Mouse (Mus musculus) embryo, embryonic 10.5 days (tissue): Measurements from ENCODE around the gene Itga1.

Experiments
- DNase-seq: peaks from one replicate; pipeline ENCODE4 v3.0.0-alpha.2; 2015; ENCODE audit warnings: low spot score

Gene Itga1

DNA sequence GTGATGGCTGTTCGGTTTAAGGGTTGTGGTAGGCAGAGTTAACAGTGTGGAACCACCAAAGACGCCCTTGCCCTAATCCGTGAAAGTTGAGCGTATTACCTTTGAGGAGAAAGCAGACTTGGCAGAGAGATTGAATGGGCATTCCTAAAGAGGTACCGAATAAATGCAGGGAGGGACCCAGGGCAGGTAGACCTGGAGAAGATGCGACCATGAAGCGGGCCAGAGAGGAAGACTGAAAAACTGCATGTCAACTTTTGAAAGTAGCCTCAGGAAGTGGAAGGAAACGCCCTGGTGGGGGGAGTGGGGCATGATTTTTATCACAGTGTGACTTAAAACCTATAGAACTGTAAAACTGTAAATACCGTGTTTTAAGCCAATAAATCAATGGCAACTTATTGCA is 2.4 kb downstream of the Itga1 start:
- no peak for DNase-seq

DNA sequence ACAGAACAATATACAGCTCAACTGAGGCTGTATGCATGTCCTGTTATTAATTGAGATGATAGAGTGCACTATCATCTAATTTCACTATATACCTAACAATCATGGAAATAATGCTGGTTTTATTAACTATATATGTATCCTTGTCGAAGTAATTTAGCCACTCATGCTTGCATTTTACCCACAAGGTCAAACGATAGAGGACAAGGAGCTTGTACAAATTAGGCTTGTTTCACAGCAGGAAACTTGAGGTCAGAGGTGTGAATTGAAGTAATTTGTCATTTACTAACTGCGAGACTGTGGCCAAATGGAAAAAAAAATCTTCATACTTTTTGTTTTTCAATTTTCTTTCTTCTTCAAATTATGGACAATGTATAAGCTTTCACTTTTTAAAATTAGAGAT is 3.5 kb downstream of the Itga1 start:
- DNase-seq, result no peak

DNA sequence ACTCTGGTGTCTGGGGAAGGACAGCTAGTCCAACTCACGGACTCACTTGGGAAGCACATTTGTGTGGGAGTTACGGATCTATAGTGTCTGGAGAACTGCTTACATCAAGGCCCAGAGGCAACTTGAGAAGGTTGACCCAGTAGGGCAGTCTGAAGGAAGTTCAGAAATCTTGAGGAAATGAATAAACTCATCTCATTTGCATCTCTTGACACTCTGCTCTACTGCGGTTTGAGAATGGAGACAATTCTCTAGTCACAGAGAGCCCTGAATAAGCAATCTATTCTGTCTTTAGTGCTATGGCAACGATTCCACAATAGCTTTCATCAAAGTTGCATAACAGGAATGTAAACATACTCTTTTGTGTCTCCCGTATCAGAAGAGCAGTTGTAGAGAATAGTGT is 4.8 kb downstream of the Itga1 start:
- no peak for DNase-seq

- DNase-seq, result no peak
These were observed 5.5 kb downstream of the Itga1 start for GRCm38 (mm10) chr13:115096216-115096615.

GRCm38 (mm10) chr13:115095392-115095791 is 6.4 kb downstream of the Itga1 start:
- DNase-seq, result no peak

DNA sequence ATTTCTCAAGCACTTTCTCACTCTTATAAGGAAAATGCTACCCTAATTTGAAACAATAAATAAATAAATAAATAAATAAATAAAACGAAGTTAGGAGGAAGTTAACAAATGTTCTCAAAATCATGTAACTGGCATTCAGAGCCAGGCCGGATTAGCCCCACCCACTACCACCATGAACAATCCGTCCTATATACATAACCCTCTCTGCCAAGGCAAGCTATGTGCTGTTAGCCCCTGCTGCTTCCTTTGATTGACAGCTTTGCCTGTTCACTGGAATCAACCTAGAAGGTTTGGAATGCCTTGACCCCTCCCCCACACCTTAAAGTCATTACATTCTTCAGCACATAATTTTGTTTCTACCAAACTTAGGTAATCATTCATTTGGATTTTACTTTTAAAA is 10.3 kb downstream of the Itga1 start:
- peak; percentile 24 for DNase-seq

DNA sequence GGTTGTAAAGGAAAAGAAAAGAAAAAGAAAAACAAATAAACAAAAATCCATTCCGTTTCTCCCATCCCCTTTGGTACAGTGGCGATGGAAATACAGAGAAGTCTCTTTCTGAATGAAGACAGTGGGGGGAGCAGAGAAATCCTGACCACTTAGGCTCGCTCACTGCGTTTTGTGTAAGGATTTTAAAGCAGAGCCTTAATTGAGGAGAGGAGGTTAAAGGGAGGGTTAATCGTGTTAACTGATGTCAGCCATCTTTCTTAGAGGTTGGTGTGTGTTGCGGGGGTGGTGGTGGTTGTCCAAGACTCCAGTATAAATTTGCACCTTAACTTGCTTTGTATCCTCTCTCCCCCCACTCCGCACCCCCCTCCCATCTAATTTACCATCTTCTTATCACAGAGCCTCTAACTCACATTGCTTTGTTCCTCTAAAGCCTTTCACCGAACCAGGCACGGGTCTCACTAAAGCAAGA is 10.8 kb downstream of the Itga1 start:
- DNase-seq, result peak; percentile 39

DNA sequence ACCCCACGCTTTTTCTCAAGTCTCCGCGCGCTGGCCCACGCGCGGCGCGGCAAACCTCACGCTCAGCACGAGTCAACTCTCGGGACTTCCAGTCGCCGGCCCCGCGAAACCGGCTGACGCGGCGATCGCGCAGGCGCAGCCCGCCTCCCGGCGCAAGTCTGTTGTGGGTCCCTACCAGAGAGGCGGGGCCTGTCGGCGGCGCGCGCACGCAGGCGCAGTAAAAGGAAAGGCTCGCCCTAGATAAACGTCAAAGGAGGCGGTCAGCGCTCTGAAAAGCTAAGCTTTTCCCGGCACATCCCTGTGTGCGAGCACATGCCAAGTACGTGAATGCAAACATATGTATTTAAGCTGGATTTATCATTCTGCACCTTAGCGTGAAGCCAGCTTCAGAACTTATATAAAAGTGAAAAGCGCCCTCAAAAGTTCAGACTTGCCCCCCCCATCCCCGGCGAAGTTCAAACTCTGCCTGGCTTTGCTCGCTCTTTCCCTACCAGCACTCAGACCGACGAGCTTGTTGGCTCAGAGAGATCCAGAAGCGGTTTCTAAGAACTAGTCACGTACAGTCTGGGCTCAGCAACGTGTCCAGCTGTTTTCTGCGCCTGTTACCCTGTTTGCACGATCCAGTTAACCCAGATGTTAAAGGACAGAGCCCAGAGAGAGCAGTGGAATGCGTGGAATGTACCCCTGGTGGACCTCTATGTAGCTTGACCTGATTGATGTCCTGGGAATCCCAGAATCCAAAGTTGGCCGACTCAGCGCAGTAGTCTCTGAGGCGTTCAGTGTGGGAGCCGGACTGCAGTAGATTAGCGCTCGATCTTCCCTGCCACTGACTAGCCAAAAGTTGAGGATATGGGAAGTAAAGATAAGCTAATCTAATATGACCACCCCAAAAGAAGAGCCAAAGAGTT is 11.4 kb downstream of the Itga1 start, which contains the start of gene Pelo:
Gene Pelo, minus strand, starts transcription at position 118 of the 908 bp plus-strand sequence.
- peak; percentile 92 for DNase-seq

GRCm38 (mm10) chr13:115089395-115090025 is 12.3 kb downstream of the Itga1 start:
- DNase-seq, result peak; percentile 23

DNA sequence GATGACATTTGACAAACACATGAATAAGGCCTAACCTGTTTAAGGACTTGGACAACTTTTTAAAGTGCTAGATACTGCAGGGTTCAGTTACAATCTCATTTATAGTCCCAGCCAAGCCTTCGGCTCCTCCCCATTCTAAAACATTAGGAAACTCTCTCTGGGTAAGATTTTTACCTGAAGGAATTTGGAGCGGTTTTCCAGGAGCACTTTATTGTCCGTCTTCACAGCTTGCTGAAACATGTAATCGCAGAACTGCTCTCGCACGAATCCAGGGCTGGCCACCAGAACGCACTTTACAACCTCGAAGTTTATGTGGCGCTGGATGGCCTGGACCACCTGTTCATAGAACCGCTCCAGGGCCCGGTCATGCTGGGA is 12.8 kb downstream of the Itga1 start:
- no peak for DNase-seq

DNA sequence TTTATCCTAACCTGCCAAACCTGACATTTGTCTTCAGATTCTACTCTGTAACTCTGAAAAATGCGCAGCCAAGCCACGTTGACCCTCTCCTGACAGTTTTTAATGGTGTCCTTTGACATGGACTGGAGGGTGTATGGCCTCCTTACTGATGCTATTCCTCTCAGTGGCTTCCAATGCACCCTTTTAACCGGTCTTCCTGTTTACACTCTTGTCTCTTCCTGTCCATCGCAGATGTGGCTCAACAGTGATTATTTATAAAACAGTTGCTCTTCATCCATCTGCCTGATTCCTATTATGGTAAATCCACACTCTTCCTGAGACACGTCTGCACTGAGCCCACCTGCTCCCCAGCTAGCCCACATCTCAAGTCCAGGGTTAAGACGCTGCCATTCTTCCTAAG is 15.8 kb downstream of the Itga1 start:
- DNase-seq, result no peak

DNA sequence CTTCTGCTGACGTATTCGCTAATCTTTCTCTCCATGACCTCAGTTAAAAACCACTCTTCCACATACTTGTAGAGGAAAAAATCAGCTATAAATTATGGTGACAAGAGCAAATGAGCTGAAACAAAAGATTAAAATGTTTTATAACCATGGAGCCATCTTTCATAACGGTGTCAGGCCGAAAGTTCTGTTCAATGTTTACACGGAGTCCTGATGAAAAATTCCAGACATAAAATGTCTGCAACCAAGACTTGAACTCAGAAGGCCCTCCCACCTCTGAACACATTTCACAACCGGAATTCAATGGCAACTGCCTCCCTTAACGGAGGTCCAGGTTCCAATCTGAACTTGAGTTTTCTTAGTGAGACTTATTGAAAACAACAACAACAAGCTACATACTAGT is 19.4 kb downstream of the Itga1 start:
- no peak for DNase-seq

DNA sequence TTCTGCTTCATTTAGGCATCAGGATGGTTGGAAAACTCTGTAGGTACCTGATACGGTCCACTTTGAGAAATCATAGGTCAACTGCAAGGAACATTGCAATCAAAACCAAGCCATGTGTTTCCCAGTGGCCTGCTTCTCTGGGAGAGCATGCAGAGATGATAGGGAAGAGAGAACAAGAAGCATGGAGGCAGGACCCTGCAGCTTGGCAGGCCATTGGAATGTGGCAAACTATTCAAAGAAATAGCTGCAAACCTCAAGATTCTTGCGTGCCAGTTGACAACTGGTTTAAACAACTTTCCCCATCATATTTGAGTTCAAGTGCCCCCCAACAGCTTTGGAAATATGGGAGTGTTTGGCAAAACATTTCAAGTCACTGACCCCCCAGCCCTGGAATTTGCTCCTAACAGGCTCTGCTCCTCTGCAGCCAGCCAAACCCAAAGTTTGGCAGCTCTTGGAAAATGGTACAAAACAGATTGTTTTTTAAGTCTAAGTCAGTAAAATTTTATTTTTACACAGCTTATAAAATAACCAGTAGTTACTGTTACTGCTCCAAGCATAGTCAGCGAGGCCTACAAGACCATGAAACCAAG is 21.7 kb downstream of the Itga1 start:
- no peak for DNase-seq

DNA sequence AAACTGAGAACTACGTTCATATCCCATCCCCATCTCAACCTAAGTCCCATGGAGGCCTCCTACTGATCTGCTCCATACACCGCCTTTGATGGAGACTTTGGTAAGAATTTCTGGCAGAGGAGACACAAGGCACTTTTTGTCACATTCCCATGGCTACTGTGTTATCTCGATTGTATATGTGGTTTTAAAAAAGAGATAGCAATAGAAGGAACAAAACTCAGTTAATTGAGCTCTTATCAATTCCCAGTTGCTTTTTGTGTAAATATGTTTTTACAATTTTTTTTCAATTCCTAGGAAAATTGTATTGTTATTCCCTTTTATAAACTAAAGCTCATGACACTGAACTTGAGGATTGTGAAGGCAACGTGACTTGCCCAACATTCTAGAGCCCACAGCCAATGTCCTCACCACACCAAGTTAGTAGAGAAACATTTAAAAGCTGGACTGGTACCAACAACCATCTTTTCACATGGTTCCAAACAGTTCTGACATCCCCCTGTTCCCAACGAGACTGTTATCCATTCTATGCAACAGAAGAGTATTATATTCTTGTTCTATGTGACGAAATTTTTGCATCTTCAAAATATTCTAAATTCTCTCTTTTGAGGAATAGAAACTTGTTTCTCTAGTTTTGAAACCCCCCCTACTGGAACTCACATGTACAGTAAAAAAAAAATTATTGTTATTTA is 22.6 kb downstream of the Itga1 start:
- DNase-seq, result no peak

GRCm38 (mm10) chr13:115077346-115078134 is 24.2 kb downstream of the Itga1 start:
- no peak for DNase-seq

DNA sequence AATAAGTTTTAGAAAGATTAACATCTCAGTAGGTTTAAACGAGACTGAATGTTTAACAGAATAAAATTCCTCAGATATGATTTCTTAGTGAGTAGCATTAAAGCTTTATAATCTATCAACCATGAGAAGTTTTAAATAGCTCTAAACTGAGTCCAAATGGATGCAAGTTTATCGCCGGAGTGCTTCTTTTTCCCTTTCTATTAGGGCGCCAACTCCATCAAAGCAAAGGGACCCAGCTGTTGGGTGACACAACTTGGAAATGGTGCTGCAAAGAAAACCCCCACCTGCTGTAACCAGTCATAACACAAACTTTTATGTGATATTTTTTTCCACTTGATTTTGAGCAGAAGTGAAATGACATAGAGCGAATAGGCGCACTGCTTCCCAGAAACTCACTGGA is 29.4 kb downstream of the Itga1 start:
- DNase-seq, result no peak

- no peak for DNase-seq
These were observed 30.3 kb downstream of the Itga1 start for GRCm38 (mm10) chr13:115071431-115071830.

DNA sequence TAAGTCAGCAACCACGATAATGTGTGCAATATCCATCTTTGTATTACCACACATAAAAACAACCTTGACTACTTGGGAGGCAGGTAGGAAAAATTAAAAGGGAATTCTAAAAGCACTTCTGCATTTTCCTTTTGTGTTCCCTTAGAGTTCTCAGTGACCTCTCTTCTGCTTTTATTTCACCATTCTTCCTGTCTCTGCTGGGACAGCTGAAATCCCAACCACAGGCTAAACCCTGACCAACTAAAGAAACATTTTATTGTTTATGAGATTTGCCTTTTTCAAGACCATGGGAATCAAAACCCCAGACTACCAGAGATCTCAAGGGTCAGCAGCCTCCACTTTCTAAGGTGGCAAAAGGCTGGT is 33.8 kb downstream of the Itga1 start:
- no peak for DNase-seq

DNA sequence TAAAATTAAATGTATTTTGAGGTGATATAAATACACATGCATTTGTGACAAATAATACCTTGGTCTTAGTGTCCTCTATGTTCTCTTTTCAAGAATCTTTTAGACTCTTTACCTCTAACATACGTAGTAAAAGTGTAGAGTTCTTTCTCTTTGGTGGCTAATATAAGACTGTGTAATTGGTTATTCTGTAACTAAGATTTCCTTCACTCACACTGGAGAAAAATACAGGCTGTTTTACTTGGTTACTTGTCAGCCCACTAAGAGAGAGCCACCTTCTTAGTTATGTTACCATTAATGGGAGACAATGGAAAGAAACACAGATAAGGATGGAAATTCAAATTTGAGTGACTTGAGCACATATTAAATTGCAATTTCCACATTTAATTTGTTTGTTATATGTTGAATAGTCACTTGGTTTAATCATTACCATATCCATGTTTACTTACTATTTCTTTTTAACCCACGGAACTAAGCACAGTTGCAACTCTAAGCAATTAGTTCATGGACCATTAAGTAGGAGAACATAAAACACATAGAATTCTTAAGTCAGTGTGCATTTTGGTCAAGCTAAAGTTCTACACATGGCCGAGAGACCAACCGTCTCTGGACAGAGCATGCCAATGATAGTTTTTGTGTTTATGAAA is 34.3 kb downstream of the Itga1 start:
- no peak for DNase-seq

- no peak for DNase-seq
These were observed 44.2 kb downstream of the Itga1 start for GRCm38 (mm10) chr13:115057555-115057954.

GRCm38 (mm10) chr13:115054783-115055182 is 47.0 kb downstream of the Itga1 start:
- DNase-seq, result peak; percentile 47
